Mouse (Mus musculus) granulocyte monocyte progenitor cell, adult 5-6 weeks (primary cell): ENCODE measurements around the gene Mff. TPM values are rescaled to one million over a fixed set of nuclear protein-coding genes. Genes with fewer than 3 reads are reported as not detected.

Experiments used
- ATAC-seq: replicated peaks from 2 replicates; pipeline ENCODE4 v1.8.0; 2016; ENCODE audit warnings: mild to moderate bottlenecking, moderate TSS enrichment, inconsistent platforms; ENCODE audit not compliant: poor library complexity, severe bottlenecking
- total RNA-seq, 2 experiments: library from RNA; stranded (forward) in 1 of 2; stranded (reverse) in 1 of 2; fragments of 200-712, 200-1000 nt in 1 of 2; fragments of >200 nt in 1 of 2; fragmentation: Nextera tagmentation in 1 of 2; gene quantifications; 2 replicates each; pipeline ENCODE4 v1.2.3; 2014 to 2017

Gene Mff
- total RNA-seq (2014; fragmentation: Nextera tagmentation) (83.2 and 101 TPM in 2 replicates), total RNA-seq (2017) (119 and 121 TPM in 2 replicates)

DNA sequence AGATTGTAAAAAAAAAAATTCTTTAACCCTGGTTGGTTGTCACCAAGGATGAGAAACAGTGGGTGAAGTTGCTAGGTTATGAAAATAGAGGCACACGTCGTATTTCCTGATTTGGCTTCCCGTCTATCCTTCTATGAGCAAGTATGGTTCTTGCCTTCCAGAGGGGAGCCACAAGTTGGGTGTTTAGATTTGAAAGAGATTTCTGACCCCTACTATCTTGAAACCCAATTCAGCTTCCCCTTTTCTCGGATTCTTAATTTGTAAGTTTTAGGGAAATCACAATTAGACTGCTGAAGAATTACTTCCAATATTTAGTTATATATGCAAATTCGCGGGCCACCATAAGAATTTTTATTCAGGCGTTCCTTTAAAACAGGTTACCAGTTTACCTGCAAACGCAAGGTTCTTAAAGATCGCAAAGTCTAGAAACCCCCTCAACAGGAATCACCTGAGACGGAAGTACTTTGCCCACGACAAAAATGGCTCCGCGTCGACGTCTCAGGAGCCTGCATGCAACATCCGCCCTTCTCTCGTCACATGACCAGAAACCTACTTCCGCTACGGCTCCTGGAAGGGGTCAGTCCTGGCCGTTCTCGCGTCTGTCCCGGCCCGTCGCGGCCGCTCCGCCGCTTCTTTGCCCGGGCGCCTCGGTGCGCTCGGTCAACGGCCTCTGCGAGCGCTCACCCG lies at the start of gene Mff:
Gene Mff (plus strand): TSS at position 552 of the 687 bp plus-strand sequence.
- peak; percentile 99 for ATAC-seq

DNA sequence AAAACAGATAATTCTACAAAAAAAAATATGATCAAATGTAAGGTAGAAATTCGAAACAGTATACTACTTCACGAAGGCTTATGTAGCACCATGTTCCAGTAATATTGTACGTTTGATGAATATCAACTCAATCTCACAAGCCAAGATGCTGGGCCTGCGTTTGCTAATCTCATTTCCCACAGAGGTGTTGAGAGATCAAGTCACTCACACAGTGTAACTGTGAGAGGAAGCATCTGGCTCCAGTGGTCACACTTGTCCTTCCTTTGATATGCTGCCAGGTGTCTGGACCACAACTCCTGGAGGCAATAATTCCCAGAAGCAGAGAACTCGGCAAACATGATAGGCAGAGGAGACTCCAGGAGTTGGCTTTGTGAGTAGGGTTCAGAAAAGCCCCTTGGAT lies 38.4 kb upstream of the Mff start:
- no peak for ATAC-seq

DNA sequence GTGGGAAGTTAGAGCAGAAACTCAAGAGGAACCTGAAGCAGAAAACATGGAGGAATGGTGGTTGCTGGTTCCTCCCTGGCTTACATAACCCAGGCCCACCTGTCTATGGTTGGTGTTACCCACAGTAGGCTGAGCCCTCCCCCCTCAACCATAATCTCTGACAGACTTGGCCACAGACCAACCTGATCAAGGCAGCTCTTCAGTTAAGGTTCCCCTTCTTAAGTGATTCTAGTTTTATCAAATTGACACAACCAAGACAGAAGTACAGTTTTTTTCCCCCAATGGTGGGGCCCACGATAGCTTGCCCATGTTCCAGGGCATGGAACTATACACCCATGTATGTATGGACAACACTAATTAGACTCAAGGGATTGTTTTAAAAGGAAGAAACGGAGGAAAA lies 37.8 kb upstream of the Mff start:
- no peak for ATAC-seq

DNA sequence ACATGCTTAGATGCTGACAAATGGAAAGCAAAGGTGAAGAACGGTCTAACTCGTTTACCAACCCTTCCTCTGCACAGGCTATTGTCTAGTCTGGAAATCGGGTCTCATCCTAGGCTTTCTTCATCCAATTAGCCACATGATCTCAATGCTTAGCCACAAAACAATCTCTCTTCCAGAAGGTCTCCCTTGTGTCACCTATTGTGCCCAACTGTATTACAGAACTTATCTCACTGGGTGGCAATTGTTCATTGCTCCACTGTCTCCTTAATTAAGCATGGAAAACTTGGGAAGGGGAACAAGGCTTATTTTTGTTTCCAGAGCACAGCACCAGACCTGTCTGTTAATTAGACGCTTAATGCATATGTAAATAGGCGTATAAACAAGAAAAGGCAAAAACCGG lies 36.8 kb upstream of the Mff start:
- no peak for ATAC-seq

DNA sequence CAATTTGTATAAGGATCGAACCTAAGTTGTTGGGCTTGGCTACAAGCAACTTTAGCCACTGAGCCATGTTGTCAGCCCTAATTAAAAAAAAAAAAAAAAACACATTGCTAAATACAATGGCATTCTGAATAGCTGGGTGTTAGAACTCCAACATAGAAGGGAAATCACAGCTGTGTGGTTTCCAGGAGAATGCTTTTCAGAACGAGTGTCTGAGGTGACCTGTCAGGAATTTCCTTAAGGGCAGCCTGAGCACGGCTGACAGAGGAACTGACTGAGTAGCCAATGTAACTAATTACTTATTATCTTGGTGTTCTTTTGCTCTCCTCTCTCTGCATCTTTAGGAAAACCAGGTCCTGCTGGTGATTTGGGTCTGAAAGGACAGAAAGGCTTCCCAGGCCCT lies 28.8 kb upstream of the Mff start:
- no peak for ATAC-seq

DNA sequence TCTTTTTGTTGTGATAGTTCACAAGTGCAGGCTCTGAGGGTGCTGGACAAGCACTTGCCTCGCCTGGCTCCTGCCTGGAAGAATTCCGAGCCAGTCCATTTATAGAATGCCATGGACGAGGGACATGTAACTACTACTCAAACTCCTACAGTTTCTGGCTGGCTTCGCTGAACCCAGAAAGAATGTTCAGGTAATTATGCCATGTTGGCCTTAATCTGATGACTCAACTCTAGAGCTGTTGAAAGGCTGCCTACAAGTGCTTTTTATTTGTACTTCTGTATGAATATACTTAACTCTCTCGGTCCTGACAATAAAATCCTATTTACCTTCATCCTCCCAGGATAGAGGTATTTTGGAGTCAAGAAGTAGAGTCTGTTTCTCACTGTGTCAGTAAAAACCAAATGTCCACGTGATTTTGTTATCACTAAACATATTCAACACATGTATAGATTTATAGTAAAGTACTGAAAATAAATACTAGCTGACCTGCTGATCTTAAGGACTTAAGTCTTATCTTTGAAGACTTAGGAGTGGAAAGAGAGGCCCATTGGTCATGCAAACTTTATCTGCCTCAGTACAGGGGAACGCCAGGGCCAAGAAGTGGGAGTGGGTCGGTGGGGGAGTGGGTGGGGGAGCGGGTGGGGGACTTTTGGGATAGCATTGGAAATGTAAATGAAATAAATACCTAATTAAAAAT lies 6.7 kb upstream of the Mff start:
- no peak for ATAC-seq

DNA sequence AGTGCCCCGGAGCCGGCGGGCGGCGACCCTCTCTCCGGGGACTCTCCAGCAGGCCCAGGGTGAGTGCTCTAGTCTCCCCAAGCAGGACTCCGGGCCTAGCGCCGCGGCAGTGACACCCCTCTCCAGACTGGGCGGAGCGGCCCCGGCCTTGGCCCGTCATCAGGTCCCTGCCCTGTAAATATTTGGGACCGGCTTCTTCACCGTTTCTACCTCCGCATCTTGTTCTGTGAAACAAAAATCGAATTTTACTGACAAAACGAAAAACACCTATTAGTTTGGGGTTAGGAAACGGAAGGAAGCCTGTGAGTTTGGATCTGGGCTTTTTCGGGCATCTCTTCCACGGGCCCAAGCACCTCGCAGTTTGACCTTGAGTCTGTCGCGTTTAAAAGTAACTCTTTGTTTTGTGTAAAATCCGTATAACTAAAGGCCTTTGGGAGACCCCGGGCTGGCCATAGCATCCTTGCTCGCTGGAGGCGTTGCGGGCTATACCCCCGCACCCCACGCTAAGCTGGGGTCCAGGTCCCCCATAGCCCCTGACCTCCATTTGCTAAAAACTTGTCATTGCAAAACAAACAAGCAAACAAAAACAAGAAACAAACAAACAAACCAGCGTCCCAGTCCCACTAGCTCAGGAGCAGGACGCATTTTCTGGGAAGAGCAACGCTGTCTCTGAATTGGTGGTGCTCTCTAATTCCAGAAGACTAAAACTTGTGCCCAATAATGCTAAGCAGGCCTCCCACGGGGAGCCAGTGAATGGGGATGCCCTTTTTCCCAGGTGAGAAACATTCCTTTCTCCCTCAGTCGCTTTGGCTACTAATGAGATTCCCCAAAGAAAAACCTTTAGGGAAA lies 560 bp downstream of the Mff start:
- ATAC-seq, result peak; percentile 80

DNA sequence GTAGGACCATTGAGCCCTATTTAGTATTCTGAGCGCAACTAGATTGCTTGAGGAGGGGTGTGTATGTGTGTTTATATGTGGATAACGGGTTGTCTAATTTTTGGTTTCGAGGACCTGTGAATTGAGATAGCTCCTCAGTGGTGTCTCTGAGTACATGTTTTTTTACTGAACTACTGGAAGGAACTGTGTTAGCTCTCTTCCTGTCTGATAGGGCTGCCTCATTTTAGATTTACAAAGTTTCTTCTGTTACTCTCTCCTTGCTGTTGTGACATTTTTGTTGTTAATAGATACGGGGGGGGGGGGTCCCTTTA lies 1.1 kb downstream of the Mff start:
- no peak for ATAC-seq

DNA sequence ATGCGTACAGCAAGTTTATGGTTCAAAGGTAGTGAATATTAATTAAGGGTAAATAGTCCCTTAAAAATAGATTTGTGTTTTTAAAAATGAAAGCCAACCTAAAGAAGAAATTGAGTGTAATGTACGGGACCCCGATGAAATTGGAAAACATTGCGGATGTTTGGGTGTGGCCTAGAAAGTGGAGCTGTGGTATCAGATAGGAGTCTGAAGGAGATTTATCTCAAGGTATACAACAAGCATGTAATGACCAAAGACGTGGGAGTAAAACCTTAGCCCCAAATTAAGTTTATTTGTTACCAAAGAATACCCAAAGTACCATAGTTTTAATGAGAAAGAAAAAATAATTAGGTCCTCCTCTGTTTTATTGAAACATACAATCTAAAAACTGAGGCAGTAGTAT lies 1.8 kb downstream of the Mff start:
- no peak for ATAC-seq

DNA sequence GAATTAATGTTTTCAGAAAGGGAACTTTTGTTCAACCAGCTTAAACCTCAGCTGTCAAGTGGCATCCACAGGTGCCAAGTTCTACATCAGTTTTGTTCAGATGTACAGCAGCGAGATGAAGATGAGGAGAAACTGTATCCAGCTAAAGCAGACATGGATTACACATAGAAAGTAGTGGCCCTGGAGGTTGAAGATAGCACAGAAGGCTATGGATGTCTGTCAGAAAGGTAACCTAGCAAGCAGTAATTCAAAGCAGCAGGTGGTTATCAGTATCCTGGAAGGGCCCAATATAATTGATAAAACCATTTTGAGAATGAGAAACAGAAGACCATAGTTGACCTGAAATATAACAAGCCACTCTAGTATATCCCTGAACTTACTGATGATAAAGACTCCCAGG lies 8.7 kb downstream of the Mff start:
- ATAC-seq, result no peak

DNA sequence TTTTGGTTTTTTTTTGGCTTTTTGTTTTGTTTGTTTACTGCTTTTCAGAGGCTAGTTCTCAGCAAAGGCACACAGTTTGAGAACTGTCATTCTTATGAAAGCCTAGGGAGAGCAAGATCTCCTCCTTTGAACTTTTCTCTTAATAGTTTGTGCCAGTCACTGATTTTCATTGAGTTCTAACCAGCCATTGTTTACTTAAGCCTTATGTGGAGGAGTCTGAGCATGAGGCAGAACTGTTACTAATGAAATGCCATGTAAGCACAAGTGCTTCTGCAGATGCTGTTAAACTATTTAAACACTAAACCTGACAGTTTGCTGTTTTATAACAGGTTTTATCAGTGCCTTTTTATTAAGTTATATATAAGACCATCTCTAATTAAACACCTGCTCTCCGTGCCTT lies 13.4 kb downstream of the Mff start:
- ATAC-seq, result no peak

DNA sequence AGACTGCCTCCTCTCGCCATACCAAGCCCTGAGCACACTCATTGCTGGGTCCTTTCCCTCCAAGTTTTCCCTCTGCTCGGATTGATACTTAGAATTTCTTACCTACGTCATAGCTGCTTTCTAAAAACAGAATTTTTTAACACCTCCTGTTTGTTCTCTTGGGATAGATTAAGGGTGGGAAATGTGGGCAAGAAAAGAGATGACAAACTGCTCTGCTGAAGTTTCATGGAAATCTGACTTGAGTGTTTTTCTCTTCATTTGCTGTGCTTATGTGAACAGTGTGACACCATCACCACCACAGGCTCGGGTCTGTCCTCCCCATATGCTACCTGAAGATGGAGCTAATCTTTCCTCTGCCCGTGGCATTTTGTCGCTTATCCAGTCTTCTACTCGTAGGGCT lies 16.8 kb downstream of the Mff start:
- ATAC-seq, result no peak

DNA sequence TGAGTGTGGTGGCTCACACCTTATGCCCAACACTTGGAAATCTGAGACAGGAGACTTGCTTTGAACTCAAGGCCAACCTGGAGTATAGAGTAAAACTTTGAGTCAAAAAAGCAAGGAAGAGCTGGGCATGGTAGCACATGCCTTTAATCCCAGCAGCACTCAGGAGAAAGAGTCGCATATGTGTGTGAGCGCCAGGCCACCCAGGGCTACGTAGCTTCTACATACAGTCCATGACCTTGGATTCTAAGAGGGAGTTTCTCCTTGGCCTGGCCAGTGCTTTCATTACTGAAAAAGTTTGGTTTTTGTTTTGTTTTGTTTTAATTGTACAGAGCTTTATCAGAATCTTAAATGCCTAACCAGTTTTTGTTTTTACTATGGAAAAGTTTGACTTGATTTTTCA lies 19.3 kb downstream of the Mff start:
- ATAC-seq, result no peak

DNA sequence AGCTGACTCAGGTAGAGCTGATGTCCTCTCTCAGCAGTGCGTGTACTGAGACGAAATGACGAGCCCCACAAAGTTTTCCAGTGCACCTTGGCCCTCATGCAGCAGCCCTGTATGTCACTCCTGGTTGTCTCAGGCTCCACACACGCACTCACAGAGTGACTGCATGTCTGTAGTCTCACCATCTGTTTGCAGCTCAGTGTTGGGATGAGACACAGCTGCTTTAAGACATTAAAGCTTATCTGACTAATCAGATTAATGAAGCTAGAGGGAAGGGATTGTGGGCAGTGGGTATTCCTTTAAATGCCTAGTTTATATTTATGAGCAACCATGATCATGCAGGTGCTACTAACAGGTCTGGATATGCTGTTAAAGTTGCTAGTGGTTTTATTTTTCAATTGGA lies 21.7 kb downstream of the Mff start:
- no peak for ATAC-seq

DNA sequence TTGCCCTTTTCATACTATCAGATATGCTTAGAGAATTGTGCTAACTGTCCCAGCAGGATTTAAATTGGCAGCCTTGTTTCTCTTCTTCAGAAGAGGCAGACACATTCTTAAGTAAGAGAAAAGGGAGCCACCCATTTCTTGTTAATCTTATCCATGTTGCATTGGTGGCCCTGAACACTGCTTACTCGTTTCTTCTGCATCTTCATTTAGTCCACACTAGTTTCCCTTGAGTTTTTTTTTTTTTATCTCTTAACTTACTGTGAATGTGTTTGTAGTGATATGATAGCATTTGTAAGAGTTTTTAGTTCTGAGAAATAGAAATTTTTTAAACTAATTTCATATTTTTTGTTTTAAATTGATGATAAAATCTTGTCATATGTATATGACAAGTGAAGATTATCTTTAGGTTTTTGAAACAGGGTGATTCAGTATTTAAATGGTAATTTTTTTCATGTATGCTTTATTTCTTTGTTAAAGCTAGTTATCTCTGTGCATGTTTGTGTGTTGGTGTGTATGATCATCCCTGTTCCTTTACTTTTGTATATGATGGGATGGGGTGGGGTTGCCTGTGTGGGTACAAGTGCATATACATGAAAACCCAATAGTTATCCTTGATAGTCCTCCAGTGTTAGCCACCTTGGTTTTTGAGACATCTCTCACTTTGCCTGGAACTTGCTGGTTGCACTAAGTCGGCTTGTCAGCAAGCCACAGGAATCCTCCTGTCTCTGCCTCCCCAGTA lies 23.2 kb downstream of the Mff start:
- no peak for ATAC-seq

DNA sequence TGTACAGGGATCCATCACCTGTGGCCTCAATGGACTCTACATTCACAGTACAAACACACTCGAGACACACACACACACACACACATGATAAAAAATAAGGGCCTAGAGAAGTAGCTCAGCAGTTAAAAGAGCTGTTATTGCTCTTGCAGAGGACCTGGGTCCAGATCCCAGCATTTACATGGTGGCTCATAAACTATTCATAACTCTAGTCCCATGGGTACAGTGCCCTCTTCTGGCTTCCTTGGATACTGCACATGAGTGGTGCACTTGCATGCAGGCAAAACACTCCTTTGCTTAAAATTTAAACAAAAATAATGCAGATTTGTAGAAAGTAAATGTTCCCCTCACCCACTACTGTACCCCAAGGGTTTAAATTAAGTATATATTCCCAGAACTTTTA lies 34.8 kb downstream of the Mff start:
- ATAC-seq, result 0 out of 2 replicates have a peak, but pooled peaks have one; percentile 28

DNA sequence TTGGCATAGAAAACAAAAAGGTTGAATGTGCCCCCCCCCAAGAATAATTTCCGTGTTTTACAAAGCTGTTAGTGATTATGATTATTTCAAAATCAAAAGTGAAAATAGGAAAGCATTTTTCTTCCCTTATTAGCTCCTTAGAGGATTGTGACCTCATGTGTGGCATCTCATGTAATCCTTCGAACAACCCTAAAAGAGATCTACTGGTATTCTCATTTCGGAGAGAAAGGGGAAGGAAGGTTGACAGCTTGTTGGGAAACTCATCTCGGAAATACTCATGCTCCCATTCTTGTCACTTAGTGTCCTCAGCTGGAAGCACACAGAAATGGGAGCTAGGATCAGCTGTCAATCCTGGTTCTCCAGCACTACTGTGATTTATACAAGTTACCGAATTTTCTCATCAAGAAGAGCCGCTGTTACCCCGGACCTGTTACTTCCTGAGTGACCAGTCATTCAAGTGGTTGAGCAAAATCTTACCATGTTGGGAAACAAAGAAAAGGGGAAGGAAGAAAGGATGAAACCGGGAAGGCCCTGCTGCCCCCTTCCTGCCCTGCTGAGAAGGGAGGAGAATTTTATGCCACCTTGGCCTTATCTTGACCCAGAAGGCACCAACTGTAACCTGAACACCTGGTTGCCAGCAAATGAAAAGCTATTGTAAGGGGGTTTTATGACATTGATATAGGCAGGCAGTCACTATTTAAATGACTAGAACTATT lies 36.9 kb downstream of the Mff start:
- peak; percentile 89 for ATAC-seq

DNA sequence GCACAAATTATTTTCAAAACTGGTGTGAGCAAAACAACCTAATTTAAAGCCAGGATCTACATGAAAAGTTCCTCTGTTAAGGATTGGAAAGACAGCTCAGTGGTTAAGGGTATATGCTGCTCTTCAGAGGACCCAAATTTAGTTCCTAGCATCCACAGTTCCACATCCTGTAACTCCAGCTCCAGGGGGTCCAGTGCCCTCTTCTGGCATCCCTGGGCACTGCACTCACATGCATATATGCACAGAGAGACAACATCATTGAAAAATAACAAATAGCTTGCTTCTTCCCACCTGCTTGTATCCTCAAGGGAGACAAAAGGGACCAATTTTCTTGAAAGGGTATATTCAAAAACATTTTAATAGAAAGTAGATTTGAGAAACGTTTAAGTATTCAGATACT lies 37.6 kb downstream of the Mff start:
- 0 out of 2 replicates have a peak, but pooled peaks have one; percentile 12 for ATAC-seq

DNA sequence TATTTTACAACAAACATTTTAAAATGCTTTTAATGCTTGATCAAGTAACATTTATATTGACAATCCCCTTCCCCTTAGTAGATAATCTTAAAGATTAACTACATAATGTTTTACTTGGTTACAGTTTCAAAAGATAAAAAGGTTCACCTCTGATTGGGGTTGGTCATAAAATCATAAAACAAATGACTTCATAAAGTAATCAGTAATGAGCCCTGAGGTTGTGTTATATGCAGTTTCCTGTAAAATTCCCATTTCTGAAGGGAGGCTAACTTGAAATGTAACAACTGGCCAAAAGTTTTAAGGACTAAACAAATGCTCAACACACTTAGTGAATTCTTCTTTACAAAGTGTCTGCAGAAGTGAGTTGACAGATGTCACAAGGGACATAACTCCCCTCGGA lies 41.5 kb downstream of the Mff start:
- no peak for ATAC-seq

DNA sequence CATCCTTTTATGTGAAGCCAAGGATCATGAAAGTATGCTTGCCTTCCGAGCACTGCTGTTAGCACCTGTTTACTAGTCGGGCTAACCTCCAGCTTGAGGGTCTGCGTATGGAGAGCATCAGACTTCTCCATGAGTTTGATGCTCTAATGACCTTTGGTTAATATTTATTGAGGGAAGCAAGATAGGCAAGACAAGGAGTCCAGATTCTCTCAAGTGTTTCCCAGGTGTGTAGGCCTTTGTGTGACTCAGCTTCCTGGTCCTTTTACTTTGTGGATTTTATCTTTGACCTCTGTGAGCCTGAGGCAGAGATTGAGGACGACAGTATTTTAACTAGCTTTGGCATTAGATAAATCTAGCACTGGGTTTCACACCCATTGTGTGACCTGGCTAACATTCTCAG lies 42.0 kb downstream of the Mff start:
- ATAC-seq, result no peak
